ENCODE assay signal across 7 mouse cellular contexts in genomic region chr9:74848411-74849194, GRCm38 (mm10). TPM values are rescaled to one million over a fixed set of nuclear protein-coding genes. Genes with fewer than 3 reads are reported as not detected.
DNase-seq lines count a peak whose midpoint lies in the region; ATAC-seq and TF ChIP-seq lines count a peak whose summit lies in the region.

No protein-coding gene starts in this region.

- peak overlapping the region; percentile 33 for H3K9ac ChIP-seq in forebrain, embryonic 14.5 days (ENCODE audit: low read length)
- peak overlapping the region; percentile 53 for H3K9ac ChIP-seq in liver, embryonic 13.5 days

- peak; percentile 58 for ATAC-seq in forebrain, embryonic 14.5 days
- no peak for ATAC-seq in liver, embryonic 13.5 days (ENCODE audit: low read depth)

- peak overlapping the region; percentile 85 for H3K4me2 ChIP-seq in forebrain, embryonic 14.5 days (ENCODE audit: low read length)
- H3K4me2 ChIP-seq in liver, embryonic 13.5 days: peak overlapping the region; percentile 60

- DNase-seq in spleen, adult 2 months (ENCODE audit: low read depth in 1 of 2, low spot score in 2 of 2): no peak
- DNase-seq in spleen, postnatal 4 days (ENCODE audit: low spot score in 2 of 2): no peak
- peak; percentile 59 for DNase-seq in forebrain, embryonic 14.5 days (ENCODE audit: low spot score)
- DNase-seq in liver, embryonic 13.5 days: no peak
- DNase-seq in urinary bladder, adult 2 months (ENCODE audit: low spot score): no peak
- no peak for DNase-seq in thymus, postnatal 14 days
- DNase-seq in cerebellum, adult 9-11 months: no peak

- peaks cover 24% of the 10 kb centered on the region for H3K27me3 ChIP-seq in spleen, adult 2 months (ENCODE audit: control insufficient read depth, insufficient read depth, low read length)
- H3K27me3 ChIP-seq in forebrain, embryonic 14.5 days (replicated peaks; ENCODE audit: control insufficient read depth, insufficient read depth, low read length): peaks cover 74% of the 10 kb centered on the region
- peaks cover 86% of the 10 kb centered on the region for H3K27me3 ChIP-seq in liver, embryonic 13.5 days

- H3K36me3 ChIP-seq in spleen, adult 2 months (ENCODE audit: control insufficient read depth, insufficient read depth, low read length): no peaks in the 10 kb centered on the region
- H3K36me3 ChIP-seq in forebrain, embryonic 14.5 days (ENCODE audit: control insufficient read depth, insufficient read depth, low read length): no peaks in the 10 kb centered on the region
- H3K36me3 ChIP-seq in liver, embryonic 13.5 days: no peaks in the 10 kb centered on the region

- 3% methylated on average over 46 of the region's 46 CpGs for WGBS in spleen, adult 2 months
- under 1% methylated on average over 46 of the region's 46 CpGs for WGBS in forebrain, embryonic 14.5 days
- 1% methylated on average over 46 of the region's 46 CpGs for WGBS in liver, embryonic 13.5 days (ENCODE audit: insufficient replicate concordance)

- peaks cover 4% of the 10 kb centered on the region for H3K4me1 ChIP-seq in spleen, adult 2 months (ENCODE audit: control insufficient read depth, insufficient read depth, insufficient read length)
- peaks cover 10% of the 10 kb centered on the region for H3K4me1 ChIP-seq in forebrain, embryonic 14.5 days (ENCODE audit: control insufficient read depth, insufficient read depth, low read length)
- H3K4me1 ChIP-seq in liver, embryonic 13.5 days (replicated peaks): 0 out of 2 replicates have a peak, but pooled peaks cover 2% of the 10 kb centered on the region

- no peak for TF ChIP-seq CTCF in spleen, adult 2 months (IDR thresholded peaks at IDR 0.05; ENCODE audit: extremely low read depth, insufficient read depth, insufficient read length, insufficient replicate concordance)

- H3K27ac ChIP-seq in spleen, adult 2 months (ENCODE audit: insufficient read depth, low read length): no peak overlapping the region
- H3K27ac ChIP-seq in forebrain, embryonic 14.5 days (ENCODE audit: low read depth, low read length): no peak overlapping the region
- H3K27ac ChIP-seq in liver, embryonic 13.5 days: peak overlapping the region; percentile 29

- no peak for TF ChIP-seq POLR2A in spleen, adult 2 months (IDR thresholded peaks at IDR 0.05; ENCODE audit: low read depth, low read length)

- H3K4me3 ChIP-seq in spleen, adult 2 months (ENCODE audit: extremely low read depth, insufficient read depth, insufficient read length): peak overlapping the region; percentile 36; the same call in 1 of the 2 replicates
- H3K4me3 ChIP-seq in forebrain, embryonic 14.5 days (ENCODE audit: low read depth, low read length): peak overlapping the region; percentile 42
- peak overlapping the region; percentile 49 for H3K4me3 ChIP-seq in liver, embryonic 13.5 days (replicated peaks)

- no peaks in the 10 kb centered on the region for H3K9me3 ChIP-seq in forebrain, embryonic 14.5 days (replicated peaks; ENCODE audit: control insufficient read depth, low read length)
- H3K9me3 ChIP-seq in liver, embryonic 13.5 days (replicated peaks): no peaks in the 10 kb centered on the region

RNA-seq across cellular contexts. Expression of gene Onecut1, which starts 13.1 kb away (rescaled TPM):
- polyA plus RNA-seq in spleen, adult 2 months (2012; rRNA removed): 0.06 and 0.09 TPM in 2 replicates
- polyA plus RNA-seq in forebrain, embryonic 14.5 days (2014; fragmentation: Nextera tagmentation; extraction: Ambion mirVana): 0.55 and 1.1 TPM in 2 replicates
- 1.2 and 1.6 TPM in 2 replicates for polyA plus RNA-seq in liver, embryonic 13.5 days (2015; fragmentation: Nextera tagmentation; extraction: Ambion mirVana)
- not detected in 2 replicates for polyA plus RNA-seq in urinary bladder, adult 2 months (2012; rRNA removed)
